Mouse (Mus musculus) forebrain, embryonic 13.5 days (tissue): ENCODE data around the gene 2310057M21Rik. TPM values are rescaled to one million over a fixed set of nuclear protein-coding genes. Genes with fewer than 3 reads are reported as not detected.

Experiments
- ATAC-seq: fragments of 200-750 bp; cut with Nextera tagmentation; 2 replicates; pipeline ENCODE4 v1.8.0; 2017
- H3K27ac ChIP-seq: fragments of 300-500 bp; sonication (generic); 2 replicates; pipeline ENCODE4 v1.5.1; 2015; ENCODE audit warnings: inconsistent platforms, mild to moderate bottlenecking, moderate library complexity
- H3K27me3 ChIP-seq: fragments of 300-500 bp; sonication (generic); 2 replicates; pipeline ENCODE4 v1.6.1; 2015; ENCODE audit warnings: mild to moderate bottlenecking, inconsistent platforms
- H3K36me3 ChIP-seq: fragments of 300-500 bp; sonication (generic); 2 replicates; pipeline ENCODE4 v1.6.1; 2015; ENCODE audit warnings: mild to moderate bottlenecking, inconsistent platforms; ENCODE audit not compliant: poor library complexity, severe bottlenecking
- H3K4me1 ChIP-seq: fragments of 300-500 bp; sonication (generic); 2 replicates; pipeline ENCODE4 v1.6.1; 2015; ENCODE audit warnings: inconsistent platforms
- H3K4me2 ChIP-seq: fragments of 300-500 bp; sonication (generic); 2 replicates; pipeline ENCODE4 v1.6.1; 2015; ENCODE audit warnings: inconsistent platforms, mild to moderate bottlenecking, moderate library complexity
- H3K4me3 ChIP-seq: fragments of 300-500 bp; sonication (generic); 2 replicates; pipeline ENCODE4 v1.5.1; 2015; ENCODE audit warnings: mild to moderate bottlenecking, inconsistent platforms
- H3K9ac ChIP-seq: fragments of 300-500 bp; sonication (generic); 2 replicates; pipeline ENCODE4 v1.6.1; 2015; ENCODE audit warnings: mild to moderate bottlenecking, inconsistent platforms
- H3K9me3 ChIP-seq: fragments of 300-500 bp; sonication (generic); replicated peaks from 2 replicates; pipeline ENCODE4 v1.6.1; 2016; ENCODE audit warnings: inconsistent platforms
- WGBS: fragments of 180-500 bp; shearing (Covaris S2); methylation state at CpG from one replicate; pipeline ENCODE4 v1.1.7; 2015; 5-methylcytosine and 5-hydroxymethylcytosine counted together
- polyA plus RNA-seq: library from polyadenylated mRNA; unstranded; fragments of >200 nt; fragmentation: Nextera tagmentation; extraction: Ambion mirVana; gene quantifications from 2 replicates; pipeline ENCODE4 v1.2.1, GENCODE M21; 2015

2310057M21Rik gene
- polyA plus RNA-seq, 1 experiment from 2014 or later = 17.9 TPM

DNA sequence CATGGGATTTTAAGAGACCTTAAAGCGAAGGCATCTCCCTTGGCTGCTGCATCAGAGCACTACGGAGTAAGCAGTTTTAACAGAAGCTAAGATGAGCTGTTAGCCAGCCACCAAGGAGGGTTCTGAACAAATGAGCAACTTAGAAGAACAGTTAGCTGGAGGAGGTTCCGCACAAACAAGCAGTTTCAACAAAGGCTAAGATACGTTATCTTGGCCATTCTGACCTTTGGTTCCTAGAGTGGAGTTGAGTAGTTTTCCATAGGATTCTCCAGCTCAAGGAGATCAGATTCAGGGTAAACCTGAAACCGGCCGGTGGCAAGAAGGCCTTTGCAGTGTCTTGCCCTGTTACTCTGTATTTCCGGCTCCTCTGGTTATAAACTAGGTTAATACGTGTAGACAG lies 1.6 kb upstream of the 2310057M21Rik start:
- no peaks in the 10 kb centered on the region for H3K9me3 ChIP-seq
- no peak for ATAC-seq
- H3K27ac ChIP-seq = no peak overlapping the region
- H3K4me3 ChIP-seq = no peak overlapping the region
- no peak overlapping the region for H3K4me2 ChIP-seq
- H3K27me3 ChIP-seq = peaks cover 10% of the 10 kb centered on the region; the same call in 1 of the 2 replicates
- 95% methylated on average over 8 of the region's 8 CpGs for WGBS
- H3K9ac ChIP-seq = no peak overlapping the region
- H3K4me1 ChIP-seq = peaks cover 19% of the 10 kb centered on the region
- no peaks in the 10 kb centered on the region for H3K36me3 ChIP-seq

DNA sequence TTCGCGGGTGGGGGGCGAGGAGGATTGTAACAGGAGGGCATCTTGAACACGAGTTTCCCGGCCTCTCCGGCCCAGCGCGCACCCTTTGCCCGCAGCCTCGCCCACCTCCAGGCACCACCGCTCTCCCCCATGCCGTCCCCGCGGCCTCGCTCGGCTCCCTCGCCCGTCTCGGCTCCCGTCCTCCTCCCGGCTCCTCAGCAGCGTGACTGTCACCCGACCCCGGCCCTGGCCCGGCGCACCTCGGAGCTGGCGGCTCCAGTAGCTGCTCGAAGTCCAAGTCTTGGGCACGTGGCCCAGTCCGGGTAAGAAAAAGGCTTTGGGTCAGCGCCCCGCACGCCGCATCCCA lies 317 bp downstream of the 2310057M21Rik start:
- under 1% methylated on average over 35 of the region's 35 CpGs for WGBS
- peak; percentile 85 for ATAC-seq
- H3K9me3 ChIP-seq = no peaks in the 10 kb centered on the region

DNA sequence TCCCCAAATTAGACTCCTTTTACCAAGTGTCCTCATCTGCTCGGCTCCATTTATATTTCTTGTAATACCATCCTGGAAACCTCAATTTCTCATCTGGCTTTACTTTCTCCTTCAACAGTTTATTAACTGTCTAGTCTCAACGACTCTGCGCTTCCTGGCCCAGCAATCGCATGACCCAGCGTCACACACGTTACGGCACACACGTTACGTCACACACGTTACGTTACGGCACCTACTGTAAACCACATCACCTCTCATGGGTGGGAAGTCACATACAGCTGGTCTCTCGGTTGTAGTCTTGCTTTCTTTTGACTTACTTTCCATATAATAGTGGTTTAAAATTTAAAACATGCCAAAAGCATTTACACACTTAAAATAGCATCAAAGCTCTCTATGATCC lies 6.5 kb downstream of the 2310057M21Rik start:
- no peak overlapping the region for H3K4me2 ChIP-seq
- H3K36me3 ChIP-seq = peaks cover 57% of the 10 kb centered on the region
- H3K9ac ChIP-seq = no peak overlapping the region
- no peak overlapping the region for H3K4me3 ChIP-seq
- no peaks in the 10 kb centered on the region for H3K9me3 ChIP-seq
- peaks cover 2% of the 10 kb centered on the region; the same call in 1 of the 2 replicates for H3K4me1 ChIP-seq
- H3K27me3 ChIP-seq = no peaks in the 10 kb centered on the region
- no peak overlapping the region for H3K27ac ChIP-seq
- WGBS = 97% methylated on average over 13 of the region's 13 CpGs
- ATAC-seq = no peak

More for the DNA sequence above, 317 bp downstream of the 2310057M21Rik start:
- peaks cover 17% of the 10 kb centered on the region for H3K36me3 ChIP-seq
- H3K9ac ChIP-seq = peak overlapping the region; percentile 91
- peak overlapping the region; percentile 88 for H3K4me2 ChIP-seq
- H3K27ac ChIP-seq = peak overlapping the region; percentile 83
- H3K4me3 ChIP-seq = peak overlapping the region; percentile 79
- H3K4me1 ChIP-seq = peaks cover 19% of the 10 kb centered on the region
- peaks cover 10% of the 10 kb centered on the region; the same call in 1 of the 2 replicates for H3K27me3 ChIP-seq

DNA sequence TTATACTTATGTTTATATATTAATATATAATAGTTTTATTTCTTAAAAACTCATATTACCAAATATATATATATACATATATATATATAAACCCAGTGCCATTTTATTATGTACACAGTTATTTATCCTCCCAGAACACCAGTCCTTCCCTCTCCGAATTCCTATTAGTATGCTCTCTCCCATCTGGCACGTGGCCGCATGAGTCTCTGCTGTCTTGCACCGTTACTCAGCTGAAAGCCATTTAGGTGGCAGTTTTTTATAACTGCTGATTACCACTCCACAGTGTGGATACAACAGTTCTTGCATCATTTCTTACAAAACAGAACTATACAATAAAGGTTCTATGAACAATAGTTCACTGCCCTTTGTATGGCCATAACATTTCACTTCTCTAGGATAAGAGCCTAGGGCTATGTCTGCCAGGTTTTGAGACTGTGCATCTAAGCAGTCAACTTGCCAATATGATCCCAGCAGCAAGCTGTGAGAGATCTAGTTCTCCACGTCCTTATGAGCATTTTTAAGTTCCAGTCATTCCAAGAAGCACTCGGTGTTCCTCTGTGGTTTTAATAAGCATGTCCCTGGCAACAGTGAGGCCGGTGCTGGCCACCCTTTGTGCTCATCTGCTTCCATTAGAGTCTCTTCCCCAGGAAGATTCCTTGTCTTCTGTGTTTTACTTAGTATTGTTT lies 16.6 kb downstream of the 2310057M21Rik start:
- H3K9me3 ChIP-seq = no peaks in the 10 kb centered on the region
- no peak overlapping the region for H3K9ac ChIP-seq
- 71% methylated on average over 7 of the region's 7 CpGs for WGBS
- peaks cover 65% of the 10 kb centered on the region for H3K36me3 ChIP-seq
- no peak overlapping the region for H3K4me3 ChIP-seq
- no peaks in the 10 kb centered on the region for H3K27me3 ChIP-seq
- no peaks in the 10 kb centered on the region for H3K4me1 ChIP-seq
- no peak for ATAC-seq
- H3K27ac ChIP-seq = no peak overlapping the region
- no peak overlapping the region for H3K4me2 ChIP-seq

DNA sequence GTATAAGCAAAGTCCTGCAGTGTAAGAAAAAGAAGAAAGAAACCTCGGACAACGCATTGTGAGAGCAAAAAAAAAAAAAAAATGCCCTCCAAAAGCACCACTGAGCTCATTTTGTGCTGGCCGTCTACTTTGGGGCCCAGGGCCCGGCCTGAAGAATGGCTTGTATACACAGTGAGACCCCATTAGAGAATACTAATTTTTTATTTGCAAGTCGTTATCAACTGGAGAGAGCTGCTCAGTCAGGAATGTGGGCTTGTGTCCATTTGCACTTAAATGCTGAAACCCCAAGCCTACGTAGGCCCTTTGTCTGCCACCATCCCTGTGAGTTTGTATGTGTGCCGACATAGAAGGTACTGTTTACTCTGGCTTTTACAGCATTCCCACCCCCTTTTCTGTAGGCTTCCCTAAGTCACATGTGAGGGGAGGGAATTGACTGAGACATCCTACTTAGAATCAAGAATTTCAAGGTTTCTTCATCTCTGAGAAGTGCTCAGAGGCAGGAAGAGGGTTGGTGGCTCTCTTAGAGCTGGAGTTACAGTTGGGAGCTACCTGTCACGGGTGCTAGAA lies 25.0 kb downstream of the 2310057M21Rik start:
- H3K4me1 ChIP-seq = peaks cover 15% of the 10 kb centered on the region; the same call in 1 of the 2 replicates
- no peak overlapping the region for H3K4me3 ChIP-seq
- WGBS = 26% methylated on average over 8 of the region's 8 CpGs
- H3K4me2 ChIP-seq = 0 out of 2 replicates have a peak overlapping the region, but pooled peaks have one; percentile 5
- no peaks in the 10 kb centered on the region for H3K9me3 ChIP-seq
- H3K27ac ChIP-seq = no peak overlapping the region
- no peaks in the 10 kb centered on the region for H3K27me3 ChIP-seq
- no peak overlapping the region for H3K9ac ChIP-seq
- peaks cover 28% of the 10 kb centered on the region for H3K36me3 ChIP-seq
- ATAC-seq = no peak

DNA sequence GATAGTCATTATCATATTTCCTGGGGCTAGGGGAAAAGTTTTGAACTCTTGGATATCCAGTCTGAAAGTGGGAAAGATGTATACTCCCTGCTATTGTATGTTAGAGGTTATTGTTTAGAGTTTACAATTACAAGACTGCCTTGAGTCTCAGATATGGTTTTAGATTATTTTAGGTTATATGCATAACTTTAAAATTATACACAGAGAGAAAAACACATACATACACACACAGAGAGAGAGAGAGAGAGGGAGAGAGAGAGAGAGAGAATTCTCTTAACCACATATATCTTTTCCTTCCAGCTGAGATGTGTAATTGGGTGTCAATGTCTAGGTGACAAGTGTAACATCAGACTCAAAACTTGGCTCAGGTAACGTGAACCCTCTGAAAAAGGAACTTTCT lies 29.0 kb downstream of the 2310057M21Rik start, which contains the start of gene Fam24a:
TSS of gene Fam24a (plus strand) at position 301 of the 400 bp plus-strand sequence.
- H3K4me3 ChIP-seq = no peak within 1 kb of the TSS
- H3K36me3 ChIP-seq = no peaks in the 10 kb centered on the region
- H3K27me3 ChIP-seq = no peaks in the 10 kb centered on the region
- H3K9ac ChIP-seq = no peak within 1 kb of the TSS
- peaks cover 15% of the 10 kb centered on the region; the same call in 1 of the 2 replicates for H3K4me1 ChIP-seq
- no peak within 1 kb of the TSS for H3K4me2 ChIP-seq
- H3K27ac ChIP-seq = no peak within 1 kb of the TSS
- no peak for ATAC-seq
- WGBS = 46% methylated on average over 1 of the region's 1 CpGs
- H3K9me3 ChIP-seq = no peaks in the 10 kb centered on the region

DNA sequence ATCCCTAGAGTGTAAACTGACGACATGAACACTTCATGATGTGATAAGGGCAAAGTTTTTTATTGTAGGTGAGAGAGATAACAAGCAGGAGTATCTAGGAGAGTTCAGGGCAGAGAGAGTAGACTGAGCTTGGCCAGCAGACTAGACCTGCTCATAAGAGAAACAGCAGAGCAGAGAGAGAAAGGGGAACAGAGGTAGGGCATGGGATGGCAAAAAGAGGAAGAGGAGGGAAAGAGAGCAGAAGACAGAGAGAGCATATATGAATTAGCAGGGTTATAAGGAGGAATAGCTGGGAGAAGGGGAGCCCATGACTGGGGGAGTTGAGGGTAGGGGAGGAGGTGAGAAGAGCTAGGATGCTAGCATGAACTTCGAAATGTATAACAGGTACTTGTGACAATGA lies 30.9 kb downstream of the 2310057M21Rik start:
- ATAC-seq = no peak
- 82% methylated on average over 2 of the region's 2 CpGs for WGBS
- no peaks in the 10 kb centered on the region for H3K9me3 ChIP-seq
- H3K4me3 ChIP-seq = no peak overlapping the region
- no peak overlapping the region for H3K27ac ChIP-seq
- no peaks in the 10 kb centered on the region for H3K27me3 ChIP-seq
- no peak overlapping the region for H3K4me2 ChIP-seq
- no peaks in the 10 kb centered on the region for H3K36me3 ChIP-seq
- no peak overlapping the region for H3K9ac ChIP-seq
- peaks cover 4% of the 10 kb centered on the region; the same call in 1 of the 2 replicates for H3K4me1 ChIP-seq

DNA sequence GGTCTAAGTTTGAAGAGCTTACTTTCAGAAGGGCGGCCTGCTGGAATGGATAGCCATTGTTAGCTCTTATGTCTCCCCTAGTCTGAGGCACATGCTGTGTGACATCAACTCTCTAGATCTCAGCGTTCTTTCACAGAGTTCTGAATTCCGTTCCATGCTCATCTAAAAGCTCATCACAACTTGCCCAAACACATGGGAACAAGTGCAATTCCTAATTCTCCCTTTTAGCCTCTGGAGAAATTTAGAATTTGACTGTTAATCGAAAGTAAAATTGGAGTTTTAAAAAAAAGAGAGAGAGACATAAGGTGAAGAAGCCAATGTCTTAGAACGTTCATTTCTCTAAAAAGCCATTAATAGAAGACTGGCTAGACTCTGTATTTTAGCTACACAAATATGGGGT lies 33.1 kb downstream of the 2310057M21Rik start, which contains the start of gene Fam24b:
TSS of gene Fam24b (minus strand) at position 101 of the 400 bp plus-strand sequence.
- Histone ChIP-seq H3K27ac (no peak within 1 kb of the TSS), H3K27me3 (no peaks in the 10 kb centered on the region), H3K9me3 (no peaks in the 10 kb centered on the region), H3K9ac (no peak within 1 kb of the TSS), H3K4me1 (no peaks in the 10 kb centered on the region), H3K36me3 (no peaks in the 10 kb centered on the region), H3K4me2 (no peak within 1 kb of the TSS), H3K4me3 (no peak within 1 kb of the TSS)
- no peak for ATAC-seq
- WGBS = 88% methylated on average over 5 of the region's 5 CpGs

DNA sequence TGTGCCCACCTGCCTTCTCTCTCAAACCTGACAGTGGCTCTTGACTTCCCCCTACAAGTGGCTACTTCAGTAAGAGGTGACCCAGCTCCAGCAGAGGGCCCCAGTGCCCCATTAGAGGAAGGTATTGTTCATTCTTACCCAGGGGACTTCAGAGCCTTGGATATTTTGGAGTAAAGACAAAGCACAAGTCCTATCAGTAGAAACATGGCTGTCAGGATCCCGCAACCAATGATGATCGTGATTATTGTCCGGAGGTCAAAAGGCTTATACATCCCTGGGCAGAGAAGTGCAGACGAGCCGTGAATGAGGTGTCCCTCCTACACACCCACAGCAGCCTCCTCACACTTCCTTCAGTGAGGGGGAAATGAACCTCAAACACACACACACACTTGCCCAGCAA lies 35.5 kb downstream of the 2310057M21Rik start:
- no peak overlapping the region for H3K4me2 ChIP-seq
- WGBS = 86% methylated on average over 5 of the region's 5 CpGs
- H3K36me3 ChIP-seq = no peaks in the 10 kb centered on the region
- no peaks in the 10 kb centered on the region for H3K4me1 ChIP-seq
- H3K4me3 ChIP-seq = no peak overlapping the region
- ATAC-seq = no peak
- H3K9ac ChIP-seq = no peak overlapping the region
- H3K27me3 ChIP-seq = no peaks in the 10 kb centered on the region
- no peak overlapping the region for H3K27ac ChIP-seq
- no peaks in the 10 kb centered on the region for H3K9me3 ChIP-seq

DNA sequence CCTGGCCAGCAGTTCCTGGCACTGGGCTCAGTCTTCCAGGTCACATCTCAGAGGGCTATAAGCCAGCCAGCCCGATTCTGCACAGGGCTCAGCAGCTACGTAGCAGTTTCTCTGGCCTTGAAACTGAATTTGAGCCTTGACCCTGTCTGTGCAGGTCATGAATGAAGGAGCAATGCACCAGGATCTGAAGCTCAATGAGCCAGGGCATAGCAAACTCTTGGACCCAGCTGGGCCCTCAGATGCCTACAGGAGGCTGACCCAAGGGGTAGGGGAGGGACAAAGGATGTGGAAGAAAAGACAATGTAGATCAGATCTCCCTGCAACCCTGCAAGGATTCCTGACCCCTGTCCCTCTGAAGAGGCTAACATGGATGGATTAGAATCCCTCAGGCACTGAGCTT lies 40.4 kb downstream of the 2310057M21Rik start, which contains the start of gene Cuzd1:
TSS of gene Cuzd1 (minus strand) at position 101 of the 400 bp plus-strand sequence.
- H3K4me2 ChIP-seq = no peak within 1 kb of the TSS
- H3K4me3 ChIP-seq = no peak within 1 kb of the TSS
- no peak within 1 kb of the TSS for H3K9ac ChIP-seq
- H3K27me3 ChIP-seq = no peaks in the 10 kb centered on the region
- H3K36me3 ChIP-seq = no peaks in the 10 kb centered on the region
- WGBS = 79% methylated on average over 2 of the region's 2 CpGs
- no peaks in the 10 kb centered on the region for H3K9me3 ChIP-seq
- no peak within 1 kb of the TSS for H3K27ac ChIP-seq
- no peaks in the 10 kb centered on the region for H3K4me1 ChIP-seq
- ATAC-seq = no peak

DNA sequence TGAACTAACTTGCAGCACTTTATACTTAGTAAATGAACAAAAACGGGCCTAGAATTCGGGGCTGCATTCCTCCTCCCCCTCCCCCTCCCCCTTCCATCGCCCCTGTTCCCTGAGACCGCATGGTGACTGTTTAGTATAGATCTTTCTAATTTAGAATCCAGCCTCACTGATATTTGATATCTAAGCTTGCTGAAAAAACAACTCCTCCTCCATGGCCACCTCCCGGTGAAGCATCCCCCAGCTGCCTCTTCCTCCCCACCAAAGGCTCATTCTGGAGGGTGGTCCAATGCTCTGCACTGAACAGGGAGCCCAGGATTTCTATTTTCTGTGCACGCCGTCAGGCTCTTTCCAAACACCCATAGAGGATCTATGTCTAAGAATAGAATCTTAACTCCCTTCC lies 44.2 kb downstream of the 2310057M21Rik start:
- Histone ChIP-seq H3K9me3 (no peaks in the 10 kb centered on the region), H3K27me3 (no peaks in the 10 kb centered on the region), H3K27ac (no peak overlapping the region), H3K4me3 (no peak overlapping the region), H3K4me1 (no peaks in the 10 kb centered on the region), H3K9ac (no peak overlapping the region), H3K4me2 (no peak overlapping the region), H3K36me3 (no peaks in the 10 kb centered on the region)
- no peak for ATAC-seq
- WGBS = 85% methylated on average over 6 of the region's 7 CpGs

DNA sequence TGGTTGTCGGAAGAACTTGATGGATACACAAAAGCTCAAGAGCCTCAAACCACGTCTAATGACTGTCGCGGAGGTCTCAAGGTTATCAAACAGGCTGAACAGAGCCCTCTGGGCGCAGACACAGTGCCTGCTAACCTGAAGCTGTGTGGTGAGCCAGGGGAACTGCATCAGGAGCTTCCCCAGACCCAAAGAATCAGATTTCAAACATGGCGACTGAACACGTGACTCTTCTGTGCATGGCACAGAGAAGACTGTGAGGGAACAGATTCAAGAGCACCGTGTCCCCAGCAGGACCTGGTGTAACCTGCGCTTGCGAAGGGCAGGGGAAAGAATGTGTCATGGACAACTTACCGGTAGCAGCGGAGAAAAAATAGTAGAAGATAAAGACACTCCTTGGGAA lies 45.0 kb downstream of the 2310057M21Rik start:
- no peaks in the 10 kb centered on the region for H3K27me3 ChIP-seq
- no peak overlapping the region for H3K4me2 ChIP-seq
- no peak overlapping the region for H3K9ac ChIP-seq
- 80% methylated on average over 12 of the region's 12 CpGs for WGBS
- no peak overlapping the region for H3K27ac ChIP-seq
- H3K9me3 ChIP-seq = no peaks in the 10 kb centered on the region
- no peak for ATAC-seq
- H3K4me1 ChIP-seq = no peaks in the 10 kb centered on the region
- no peaks in the 10 kb centered on the region for H3K36me3 ChIP-seq
- H3K4me3 ChIP-seq = no peak overlapping the region
